Mouse (Mus musculus) MEL (cell line): ENCODE results near the gene Sipa1l3. TPM values are rescaled to one million over a fixed set of nuclear protein-coding genes. Genes with fewer than 3 reads are reported as not detected.

ENCODE experiments used
- DNase-seq: peaks from one replicate; pipeline ENCODE4 v3.0.0; 2011; ENCODE audit warnings: low read depth, low spot score
- H3K27ac ChIP-seq: 2 replicates; pipeline ENCODE4 v1.5.1; 2012; ENCODE audit warnings: low read depth, mild to moderate bottlenecking, control low read depth, low read length, moderate library complexity; ENCODE audit not compliant: control insufficient read depth
- H3K27me3 ChIP-seq, 2 experiments: fragments of 150-350 bp in 1 of 2; sonication (generic) in 1 of 2; 2 replicates each; pipeline ENCODE4 v1.6.1; 2012; ENCODE audit warnings: low read length in 2 of 2, mild to moderate bottlenecking in 2 of 2, improper control_type of control experiment in 1 of 2, moderate library complexity in 1 of 2; ENCODE audit not compliant: insufficient read depth in 2 of 2, control insufficient read depth in 1 of 2
- H3K36me3 ChIP-seq, 2 experiments: 2 replicates each; pipeline ENCODE4 v1.6.1; 2012 to 2014; ENCODE audit warnings: low read length in 2 of 2, improper control_type of control experiment in 1 of 2, inconsistent platforms in 1 of 2, mild to moderate bottlenecking in 1 of 2; ENCODE audit not compliant: insufficient read depth in 2 of 2, control insufficient read depth in 1 of 2
- H3K4me1 ChIP-seq, 2 experiments: fragments of 150-350 bp in 1 of 2; sonication (generic) in 1 of 2; 2 replicates each; pipeline ENCODE4 v1.6.1; 2012; ENCODE audit warnings: low read length in 2 of 2, improper control_type of control experiment in 1 of 2, mild to moderate bottlenecking in 1 of 2; ENCODE audit not compliant: insufficient read depth in 2 of 2, control insufficient read depth in 1 of 2
- H3K4me3 ChIP-seq, 2 experiments: fragments of 150-350 bp in 1 of 2; sonication (generic) in 1 of 2; 2 replicates each; pipeline ENCODE4 v1.5.1; 2012; ENCODE audit warnings: low read depth in 2 of 2, low read length in 2 of 2, mild to moderate bottlenecking in 2 of 2, moderate library complexity in 2 of 2, control low read depth in 1 of 2, improper control_type of control experiment in 1 of 2; ENCODE audit not compliant: control insufficient read depth in 1 of 2, insufficient read depth in 1 of 2
- H3K79me2 ChIP-seq: 2 replicates; pipeline ENCODE4 v1.6.1; 2012; ENCODE audit warnings: mild to moderate bottlenecking, low read length, moderate library complexity; ENCODE audit not compliant: control insufficient read depth, poor library complexity, insufficient read depth
- H3K9ac ChIP-seq: 2 replicates; pipeline ENCODE4 v1.6.1; 2012; ENCODE audit warnings: low read depth, mild to moderate bottlenecking, control low read depth, low read length, moderate library complexity; ENCODE audit not compliant: control insufficient read depth, poor library complexity, severe bottlenecking
- H3K9me3 ChIP-seq: fragments of 150-350 bp; sonication (generic); replicated peaks from 2 replicates; pipeline ENCODE4 v1.6.1; 2012; ENCODE audit warnings: mild to moderate bottlenecking, low read length, improper control_type of control experiment, moderate library complexity; ENCODE audit not compliant: insufficient read depth
- BHLHE40 ChIP-seq: IDR thresholded peaks from 2 replicates; pipeline ENCODE4 v1.6.1; 2012; ENCODE audit warnings: low read depth, mild to moderate bottlenecking, inconsistent platforms, low read length, improper control_type of control experiment, borderline replicate concordance
- CHD2 ChIP-seq: IDR thresholded peaks from 2 replicates; pipeline ENCODE4 v1.6.1; 2011; ENCODE audit warnings: low read length, improper control_type of control experiment
- E2F4 ChIP-seq: IDR thresholded peaks from 2 replicates; pipeline ENCODE4 v1.6.1; 2011; ENCODE audit warnings: low read depth, low read length, improper control_type of control experiment, borderline replicate concordance
- ELF1 ChIP-seq: IDR thresholded peaks from 2 replicates; pipeline ENCODE4 v1.6.1; 2014; ENCODE audit warnings: low read depth, mild to moderate bottlenecking, inconsistent platforms, low read length, improper control_type of control experiment, moderate library complexity
- EP300 ChIP-seq, 2 experiments: IDR thresholded peaks; 2 replicates each; pipeline ENCODE4 v1.6.1; 2011; ENCODE audit warnings: improper control_type of control experiment in 2 of 2, low read length in 2 of 2, low read depth in 1 of 2, mild to moderate bottlenecking in 1 of 2
- ETS1 ChIP-seq: IDR thresholded peaks from 2 replicates; pipeline ENCODE4 v1.6.1; 2012; ENCODE audit warnings: low read depth, mild to moderate bottlenecking, inconsistent platforms, low read length, improper control_type of control experiment, moderate library complexity
- GABPA ChIP-seq: IDR thresholded peaks from 2 replicates; pipeline ENCODE4 v1.6.1; 2012; ENCODE audit warnings: low read depth, mild to moderate bottlenecking, inconsistent platforms, low read length, improper control_type of control experiment, moderate library complexity
- MAFK ChIP-seq: IDR thresholded peaks from 2 replicates; pipeline ENCODE4 v1.6.1; 2011; ENCODE audit warnings: low read depth, mild to moderate bottlenecking, low read length, improper control_type of control experiment, borderline replicate concordance
- MAX ChIP-seq: IDR thresholded peaks from 2 replicates; pipeline ENCODE4 v1.6.1; 2011; ENCODE audit warnings: low read length, improper control_type of control experiment
- MAZ ChIP-seq: IDR thresholded peaks from 2 replicates; pipeline ENCODE4 v1.6.1; 2012; ENCODE audit warnings: low read depth, mild to moderate bottlenecking, inconsistent platforms, low read length, improper control_type of control experiment
- MEF2A ChIP-seq: IDR thresholded peaks from 2 replicates; pipeline ENCODE4 v1.6.1; 2014; ENCODE audit warnings: low read depth, mild to moderate bottlenecking, inconsistent platforms, low read length, improper control_type of control experiment; ENCODE audit not compliant: poor library complexity, insufficient replicate concordance, severe bottlenecking; ENCODE audit errors: extremely low read depth
- MXI1 ChIP-seq: IDR thresholded peaks from 2 replicates; pipeline ENCODE4 v1.6.1; 2011; ENCODE audit warnings: mild to moderate bottlenecking, low read depth, low read length, improper control_type of control experiment
- MYB ChIP-seq: IDR thresholded peaks from 2 replicates; pipeline ENCODE4 v1.6.1; 2011; ENCODE audit warnings: mild to moderate bottlenecking, low read depth, low read length, improper control_type of control experiment
- MYC ChIP-seq: IDR thresholded peaks from 2 replicates; pipeline ENCODE4 v1.6.1; 2011; ENCODE audit warnings: low read depth, mild to moderate bottlenecking, low read length, improper control_type of control experiment, moderate library complexity
- NRF1 ChIP-seq: IDR thresholded peaks from 2 replicates; pipeline ENCODE4 v1.6.1; 2014; ENCODE audit warnings: low read depth, mild to moderate bottlenecking, inconsistent platforms, low read length, improper control_type of control experiment, moderate library complexity; ENCODE audit not compliant: poor library complexity, insufficient read depth, severe bottlenecking
- POLR2AphosphoS5 ChIP-seq: IDR thresholded peaks from 2 replicates; pipeline ENCODE4 v1.6.1; 2012; ENCODE audit warnings: low read depth, borderline replicate concordance, mild to moderate bottlenecking, inconsistent platforms, low read length, moderate library complexity, mixed read lengths
- TAL1 ChIP-seq: IDR thresholded peaks from 2 replicates; pipeline ENCODE4 v1.6.1; 2012; ENCODE audit warnings: mild to moderate bottlenecking, inconsistent platforms, low read length, moderate library complexity, mixed read lengths
- TBP ChIP-seq: IDR thresholded peaks from 2 replicates; pipeline ENCODE4 v1.8.0; 2011; ENCODE audit warnings: low read depth, low read length, improper control_type of control experiment
- TCF12 ChIP-seq: IDR thresholded peaks from 2 replicates; pipeline ENCODE4 v1.6.1; 2014; ENCODE audit warnings: low read depth, mild to moderate bottlenecking, inconsistent platforms, low read length, improper control_type of control experiment, moderate library complexity
- UBTF ChIP-seq: IDR thresholded peaks from 2 replicates; pipeline ENCODE4 v1.6.1; 2012; ENCODE audit warnings: low read depth, mild to moderate bottlenecking, inconsistent platforms, low read length, improper control_type of control experiment, moderate library complexity, borderline replicate concordance; ENCODE audit not compliant: insufficient read depth
- USF1 ChIP-seq: IDR thresholded peaks from 2 replicates; pipeline ENCODE4 v1.6.1; 2014; ENCODE audit warnings: low read depth, mild to moderate bottlenecking, inconsistent platforms, low read length, improper control_type of control experiment, moderate library complexity
- USF2 ChIP-seq, 2 experiments: IDR thresholded peaks; 2 replicates each; pipeline ENCODE4 v1.6.1; 2011 to 2012; ENCODE audit warnings: improper control_type of control experiment in 2 of 2, low read length in 2 of 2, borderline replicate concordance in 1 of 2, inconsistent platforms in 1 of 2, low read depth in 1 of 2, mild to moderate bottlenecking in 1 of 2; ENCODE audit not compliant: insufficient read depth in 1 of 2
- ZC3H11A ChIP-seq: IDR thresholded peaks from 2 replicates; pipeline ENCODE4 v1.6.1; 2012; ENCODE audit warnings: low read depth, mild to moderate bottlenecking, inconsistent platforms, low read length, improper control_type of control experiment
- ZNF384 ChIP-seq: IDR thresholded peaks from 2 replicates; pipeline ENCODE4 v1.6.1; 2012; ENCODE audit warnings: low read depth, mild to moderate bottlenecking, inconsistent platforms, low read length, improper control_type of control experiment
- polyA plus RNA-seq, 2 experiments: library from polyadenylated mRNA; stranded (reverse) in 1 of 2; unstranded in 1 of 2; fragments of >175 nt in 1 of 2; fragments of >200 nt in 1 of 2; gene quantifications; 2 replicates each; pipeline versions ENCODE4 v1.2.1 to v1.2.4; 2012; ENCODE audit warnings: low replicate concordance in 2 of 2, low read depth in 1 of 2; ENCODE audit not compliant: insufficient read length in 2 of 2, insufficient read depth in 1 of 2, missing spikeins in 1 of 2
- total RNA-seq: library from RNA; depleted of rRNA; stranded (reverse); fragments of 300-350 nt; gene quantifications from 2 replicates; pipeline ENCODE4 v1.2.3, GENCODE M21; 2012

Gene Sipa1l3
- total and polyA plus RNA-seq, 3 experiments: 14.9 to 49.4 TPM; not detected in 1

DNA sequence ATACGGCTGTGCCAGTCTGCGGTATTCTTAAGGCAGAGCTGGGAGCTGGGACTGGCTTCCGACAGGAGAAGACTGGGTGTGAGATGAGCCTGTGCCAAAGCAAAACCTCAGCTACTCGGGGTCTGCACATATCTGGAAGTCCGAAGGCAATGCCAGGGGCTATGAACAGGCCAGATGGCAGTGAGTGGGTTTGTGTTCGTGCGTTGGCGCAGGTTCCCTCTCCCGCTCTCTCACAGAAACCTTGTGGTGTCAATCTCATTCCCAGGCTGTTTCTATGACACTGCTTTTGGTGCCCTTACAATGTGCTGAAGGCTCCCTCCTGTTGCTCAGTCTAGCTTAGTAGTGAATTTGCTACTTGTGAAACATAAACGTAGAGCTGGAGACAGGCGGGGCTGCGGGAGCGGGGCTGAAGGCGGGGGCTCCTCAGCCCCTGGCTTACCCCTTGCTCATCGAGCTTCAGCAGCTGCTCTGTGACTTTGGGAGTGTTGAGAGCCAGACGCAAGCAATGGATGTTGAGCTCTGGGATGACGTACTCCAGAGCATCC lies 130.8 kb downstream of the Sipa1l3 start:
- Histone ChIP-seq H3K36me3 (peaks cover 0 to 29% of the 10 kb centered on the region in 2 experiments; a peak in 3 of 4 replicates), H3K9ac (no peak overlapping the region), H3K27ac (no peak overlapping the region), H3K4me1 (peaks cover 17 to 32% of the 10 kb centered on the region in 2 experiments), H3K9me3 (no peaks in the 10 kb centered on the region), H3K27me3 (no peaks in the 10 kb centered on the region), H3K4me3 (no peak overlapping the region), H3K79me2 (no peaks in the 10 kb centered on the region)
- TF ChIP-seq USF1: no peak
- TF ChIP-seq USF2 (IDR thresholded peaks at IDR 0.05; ENCODE audit: borderline replicate concordance in 1 of 2, insufficient read depth in 1 of 2, low read depth in 1 of 2, low read length in 2 of 2): no peak
- TF ChIP-seq MYB: no peak
- TF ChIP-seq E2F4: no peak
- no peak for TF ChIP-seq BHLHE40
- TF ChIP-seq MAFK: no peak
- TF ChIP-seq POLR2AphosphoS5: no peak
- no peak for TF ChIP-seq MAZ
- no peak for TF ChIP-seq EP300 (IDR thresholded peaks at IDR 0.05; ENCODE audit: low read depth in 1 of 2, low read length in 2 of 2)
- no peak for TF ChIP-seq MYC
- TF ChIP-seq NRF1: no peak
- no peak for TF ChIP-seq GABPA
- no peak for TF ChIP-seq TCF12
- no peak for TF ChIP-seq ZC3H11A
- DNase-seq: no peak

DNA sequence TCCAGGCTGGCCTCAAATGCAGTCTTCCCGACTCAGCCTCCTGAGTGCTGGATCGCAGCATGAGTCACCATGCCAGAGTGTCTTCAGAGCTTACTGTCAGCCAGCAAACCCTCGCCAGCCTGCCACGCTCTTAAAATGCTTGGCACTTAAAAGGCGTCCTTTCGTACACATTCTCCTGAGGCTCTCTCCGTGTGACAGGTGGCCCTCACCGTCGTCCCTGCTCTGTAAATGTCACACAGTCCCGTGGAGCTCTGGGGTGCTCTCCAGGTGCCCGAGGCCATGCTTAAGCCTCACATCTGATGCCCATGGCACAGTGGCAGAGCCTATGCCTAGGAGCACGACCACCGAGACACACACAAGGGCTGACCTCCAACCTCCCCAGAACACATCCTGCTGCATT lies 132.1 kb downstream of the Sipa1l3 start:
- Histone ChIP-seq H3K4me3 (no peak overlapping the region), H3K9me3 (no peaks in the 10 kb centered on the region), H3K36me3 (peaks cover 0 to 17% of the 10 kb centered on the region in 2 experiments; a peak in 3 of 4 replicates), H3K27me3 (no peaks in the 10 kb centered on the region), H3K79me2 (no peaks in the 10 kb centered on the region), H3K4me1 (peaks cover 8 to 20% of the 10 kb centered on the region in 2 experiments), H3K27ac (no peak overlapping the region), H3K9ac (no peak overlapping the region)
- no peak for DNase-seq
- no peak for TF ChIP-seq MEF2A
- TF ChIP-seq MYC: no peak
- no peak for TF ChIP-seq MAX
- TF ChIP-seq GABPA: no peak
- no peak for TF ChIP-seq ZNF384
- TF ChIP-seq ETS1: no peak
- no peak for TF ChIP-seq ELF1
- TF ChIP-seq UBTF: no peak
- no peak for TF ChIP-seq MXI1
- no peak for TF ChIP-seq BHLHE40
- TF ChIP-seq USF2 (IDR thresholded peaks at IDR 0.05; ENCODE audit: borderline replicate concordance in 1 of 2, insufficient read depth in 1 of 2, low read depth in 1 of 2, low read length in 2 of 2): no peak
- TF ChIP-seq NRF1: no peak
- no peak for TF ChIP-seq CHD2
- no peak for TF ChIP-seq TBP
- no peak for TF ChIP-seq TAL1
